Mouse (Mus musculus) mature B cell (primary cell): ENCODE measurements around the gene Gli3.

Source experiments
- in situ Hi-C: fragments of 300-500 bp; cut with MboI; formaldehyde crosslinking; loops from 2 replicates; pipeline ENCODE4 v1.14.3; 2019

Gene Gli3

DNA sequence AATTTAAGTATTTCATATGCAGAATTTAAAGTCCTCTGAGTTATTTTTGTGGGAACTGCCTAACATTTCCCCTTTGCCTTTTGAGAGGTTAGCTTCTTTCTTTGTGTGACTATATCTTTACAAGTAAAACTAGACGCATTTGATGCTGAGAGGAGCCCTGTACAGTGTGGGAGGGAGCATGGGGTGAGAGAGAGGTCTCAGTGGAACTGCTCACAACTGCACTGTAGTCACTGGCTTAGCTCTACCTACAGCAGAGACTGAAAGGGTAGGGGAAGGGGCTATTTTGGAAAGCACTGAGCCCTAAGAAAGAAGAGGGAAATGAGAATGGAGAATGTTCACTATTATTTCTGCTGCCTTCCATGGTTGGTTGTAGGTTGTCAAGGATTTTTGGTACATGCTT, 25.0 kb downstream of the Gli3 start:
- in situ Hi-C loops, result no loop called here

DNA sequence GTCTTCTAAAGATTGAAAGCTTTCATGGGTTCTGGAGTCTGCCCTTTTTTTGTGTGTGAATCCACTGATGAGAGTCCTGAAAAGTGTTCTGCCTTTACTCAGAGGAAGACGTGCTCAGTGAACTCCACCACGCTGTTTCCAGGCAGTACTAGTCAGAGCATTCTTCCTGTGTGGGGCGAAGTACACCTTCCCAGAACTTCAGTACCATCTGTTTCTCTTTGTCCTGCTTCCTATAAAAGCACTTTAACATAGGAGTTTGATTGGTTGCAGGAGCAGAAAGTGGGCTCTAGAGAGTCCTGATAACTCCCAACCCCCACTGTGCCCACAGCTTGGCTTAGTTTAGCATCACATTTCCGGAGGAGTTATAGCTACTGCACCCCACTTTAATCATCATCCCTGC, 32.8 kb downstream of the Gli3 start:
- in situ Hi-C loops, result no loop called here

DNA sequence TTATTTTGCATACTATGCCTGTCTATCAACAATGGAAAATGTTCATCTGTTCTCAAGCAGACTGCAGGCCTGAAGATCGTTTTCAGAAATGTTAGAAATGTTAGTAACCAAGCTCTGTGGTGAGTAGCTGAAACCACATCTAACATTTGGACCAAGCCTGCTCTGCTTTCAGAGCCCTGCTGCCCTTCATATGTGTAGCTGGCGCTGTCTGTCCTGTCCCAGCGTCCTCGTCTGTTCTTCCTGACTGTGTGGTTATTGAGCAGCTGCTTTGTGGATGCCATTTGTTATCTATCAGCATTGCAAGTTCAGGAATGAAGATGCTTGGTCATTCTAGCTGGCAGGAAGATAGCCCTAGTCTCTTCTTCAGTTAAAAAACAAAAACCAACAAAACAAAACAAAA, 35.3 kb downstream of the Gli3 start:
- in situ Hi-C loops, result no loop called here

DNA sequence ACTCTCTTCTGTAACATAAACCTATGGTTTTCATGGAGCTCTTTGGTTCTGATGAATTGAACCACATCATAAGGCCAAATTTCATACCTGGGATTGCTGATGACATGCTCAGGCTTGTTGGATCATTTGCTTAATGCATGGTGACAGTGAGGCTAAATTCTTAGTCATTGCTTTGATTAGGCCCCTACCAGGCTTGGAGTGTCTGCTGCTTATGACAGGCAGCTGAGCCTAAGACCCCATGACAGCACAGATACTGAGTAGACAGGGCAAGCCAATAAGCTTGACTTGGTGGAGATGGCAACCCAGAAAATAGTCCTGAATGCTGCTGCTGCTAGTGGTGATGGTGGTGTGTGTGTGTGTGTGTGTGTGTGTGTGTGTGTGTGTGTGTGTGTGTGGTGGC, 47.9 kb downstream of the Gli3 start:
- in situ Hi-C loops, result no loop called here

DNA sequence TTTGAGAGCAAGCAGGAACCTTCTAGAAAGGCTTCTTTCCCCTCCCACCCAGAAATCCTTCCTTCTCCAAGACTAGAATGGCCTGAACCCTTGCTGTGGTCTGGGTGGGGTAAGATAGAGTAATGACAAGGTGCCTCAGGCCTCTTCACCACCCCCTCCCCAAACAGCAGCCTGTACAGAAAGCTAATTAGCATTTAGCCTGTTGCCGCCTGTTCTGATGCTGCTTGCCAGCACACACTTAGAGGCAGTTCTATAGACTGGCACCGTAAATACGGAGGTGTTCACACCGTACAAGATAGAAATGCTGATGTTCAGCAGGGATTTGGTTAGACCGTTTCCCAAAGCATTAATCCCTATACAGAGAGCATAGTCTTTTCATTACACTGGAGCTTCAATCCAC, 50.1 kb downstream of the Gli3 start:
- in situ Hi-C loops, result no loop called here

DNA sequence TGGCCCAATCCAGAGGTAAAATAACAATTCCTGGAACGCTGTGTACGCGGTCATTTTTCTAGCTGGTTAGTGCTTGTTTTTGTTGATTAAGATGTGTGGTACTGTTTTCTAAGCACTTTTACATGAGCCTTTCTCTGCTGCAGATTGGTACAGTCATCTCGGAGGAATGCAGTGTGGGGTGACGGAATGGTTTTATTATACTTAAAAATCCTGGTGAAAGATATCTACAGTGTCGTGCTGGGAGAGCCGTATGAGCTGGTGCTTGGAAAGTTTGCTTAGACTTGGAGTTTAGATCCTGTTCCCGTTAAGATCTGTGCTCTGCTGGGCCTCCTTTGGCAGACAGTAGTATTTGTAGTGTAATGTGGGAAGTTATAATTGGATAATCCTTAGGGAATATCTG, 51.0 kb downstream of the Gli3 start:
- in situ Hi-C loops, result no loop called here

DNA sequence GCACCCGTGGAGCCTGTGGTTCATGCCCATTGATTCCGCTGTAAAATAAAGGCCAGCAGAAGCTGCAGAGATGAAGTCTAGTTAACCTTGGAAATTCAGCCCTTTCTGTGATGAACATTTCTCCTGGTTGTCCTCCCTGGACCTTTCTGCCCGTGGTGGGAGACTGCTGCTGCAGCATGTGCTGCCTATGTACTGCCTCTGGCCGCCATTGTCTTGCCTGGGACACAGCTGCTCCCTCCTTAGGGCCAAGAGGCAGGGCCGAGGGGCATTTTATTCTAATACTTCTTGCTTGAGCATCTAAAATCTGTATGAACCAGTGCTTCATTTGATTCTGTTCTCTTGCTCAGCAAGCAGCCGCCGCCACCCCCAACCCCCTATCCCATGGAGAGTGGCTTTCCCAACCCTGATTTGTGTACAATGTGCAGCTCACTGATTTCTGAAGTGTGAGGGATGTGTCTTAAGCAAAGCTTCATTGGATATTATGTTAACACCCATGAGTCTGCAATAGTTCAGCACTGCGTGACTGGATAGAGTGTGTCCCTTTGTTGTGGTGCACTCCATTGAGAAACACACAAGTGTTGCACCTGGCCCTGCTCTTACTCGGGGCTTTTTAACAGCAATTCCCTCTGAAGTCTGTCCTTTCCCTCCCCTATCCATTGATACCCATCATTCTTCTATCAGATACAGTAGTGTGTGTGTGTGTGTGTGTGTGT, 54.2 kb downstream of the Gli3 start:
- in situ Hi-C loops, result no loop called here

DNA sequence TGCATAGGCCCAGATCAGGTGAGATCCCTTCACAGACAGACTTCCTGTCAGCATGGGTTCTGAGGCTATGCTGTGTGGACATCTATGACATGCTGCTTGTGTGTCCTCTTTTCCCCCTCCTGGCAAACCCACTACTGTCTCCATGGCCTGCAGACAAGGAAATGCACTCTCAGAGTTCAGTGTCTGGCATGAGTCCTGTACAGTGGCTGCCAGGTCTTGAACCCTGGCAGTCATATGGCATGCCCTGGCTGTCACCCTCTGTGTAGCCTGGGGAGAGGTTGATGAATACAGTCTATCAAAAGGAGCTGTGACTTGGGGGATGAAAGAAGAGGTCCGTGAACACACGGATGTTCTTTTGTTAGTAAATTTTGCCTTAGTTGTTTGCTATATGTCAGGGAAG, 57.3 kb downstream of the Gli3 start:
- in situ Hi-C loops, result no loop called here

DNA sequence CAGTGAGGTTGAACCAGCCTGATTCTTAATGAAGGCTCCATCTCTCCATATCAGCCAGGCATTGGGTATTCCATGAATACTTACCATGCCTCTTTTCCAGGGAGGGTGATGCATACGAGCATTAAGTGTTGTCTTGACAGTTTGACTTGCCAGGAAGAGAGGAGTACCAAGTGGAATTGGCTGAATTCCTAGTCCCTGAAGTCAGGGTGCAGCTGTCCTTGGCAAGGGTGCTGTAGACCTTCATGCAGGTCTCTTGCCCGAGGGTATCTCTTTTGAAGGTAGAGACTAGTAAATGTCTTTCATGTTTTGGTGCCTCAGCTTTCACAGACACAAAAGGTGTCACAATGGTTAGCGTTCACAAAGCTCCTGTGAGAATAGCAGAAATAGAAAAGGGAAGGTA, 59.1 kb downstream of the Gli3 start:
- in situ Hi-C loops, result no loop called here

DNA sequence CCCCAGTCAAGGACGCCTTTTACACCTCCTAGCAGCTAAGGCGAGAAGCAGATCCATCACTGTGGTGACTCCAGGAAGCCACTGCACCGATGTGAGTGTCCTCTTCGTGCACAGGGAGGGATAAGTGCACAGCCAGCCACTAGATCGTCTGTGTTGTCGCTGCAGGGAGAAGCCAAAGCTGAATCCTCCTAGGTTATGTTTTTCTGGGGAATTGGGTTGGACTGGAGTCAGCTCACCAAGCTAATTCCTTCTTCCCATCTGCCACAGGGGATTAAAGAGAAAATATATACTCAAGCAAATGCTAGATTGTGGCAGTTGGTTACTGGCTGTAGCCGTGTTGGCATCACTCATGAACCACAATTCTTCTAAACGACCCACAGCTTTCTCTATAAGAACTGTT, 61.2 kb downstream of the Gli3 start:
- in situ Hi-C loops, result no loop called here

DNA sequence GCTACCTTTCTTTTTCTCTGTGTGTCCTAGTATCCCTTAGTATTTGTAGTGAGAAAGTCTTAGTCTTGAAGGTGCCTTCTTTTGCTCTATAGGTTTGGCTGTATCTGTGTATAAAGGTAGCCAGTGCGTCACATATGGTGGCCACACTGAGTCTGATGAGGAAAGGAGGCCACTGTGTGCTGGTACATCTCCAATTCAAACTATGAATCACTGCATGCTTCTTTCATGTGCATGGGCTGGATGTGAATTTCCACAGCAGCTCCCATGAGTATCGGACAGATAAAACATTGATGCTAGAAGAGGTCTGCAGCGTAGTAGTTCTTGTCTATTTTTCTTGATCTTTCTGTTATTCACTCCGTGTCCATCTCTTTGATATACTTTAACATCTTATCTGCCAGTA, 63.7 kb downstream of the Gli3 start:
- in situ Hi-C loops, result no loop called here

DNA sequence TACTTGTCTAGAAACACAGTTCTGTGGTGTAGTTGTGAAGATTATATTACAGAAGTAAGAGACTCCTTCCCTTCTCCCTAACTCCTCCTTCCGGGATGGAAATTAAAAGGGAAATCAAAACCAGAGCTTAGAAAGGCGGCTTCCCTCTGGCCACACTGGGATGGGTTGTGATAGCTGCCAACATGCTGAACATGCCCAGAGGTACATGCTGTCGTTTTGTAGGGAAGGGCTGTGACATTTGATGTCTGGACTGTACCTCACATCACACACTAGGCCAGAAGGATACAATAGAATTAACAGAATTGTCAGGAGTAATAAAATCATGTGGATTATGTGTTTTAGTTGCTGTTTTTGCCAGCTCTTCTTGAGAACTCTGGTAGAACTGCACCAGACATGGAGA, 68.5 kb downstream of the Gli3 start:
- in situ Hi-C loops, result no loop called here

DNA sequence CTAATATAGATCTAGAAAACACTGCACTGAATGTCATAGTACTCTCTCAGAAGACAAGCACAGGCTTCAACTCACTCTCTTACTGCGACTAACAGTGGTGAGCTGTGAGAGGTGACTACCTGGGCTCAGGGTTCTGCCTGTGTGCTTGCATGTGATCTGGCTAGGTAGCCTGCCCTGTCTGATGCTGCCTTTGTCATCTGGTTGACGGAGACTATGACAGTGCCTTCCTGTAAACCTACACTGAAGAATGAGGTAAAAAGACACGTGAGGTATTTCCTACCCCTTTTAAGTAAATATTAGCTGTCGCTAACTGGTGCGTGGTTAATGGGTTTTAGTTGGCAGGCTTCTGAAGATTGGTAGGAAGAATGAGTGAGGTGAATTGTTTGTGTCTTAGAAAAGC, 74.2 kb downstream of the Gli3 start:
- in situ Hi-C loops, result no loop called here

DNA sequence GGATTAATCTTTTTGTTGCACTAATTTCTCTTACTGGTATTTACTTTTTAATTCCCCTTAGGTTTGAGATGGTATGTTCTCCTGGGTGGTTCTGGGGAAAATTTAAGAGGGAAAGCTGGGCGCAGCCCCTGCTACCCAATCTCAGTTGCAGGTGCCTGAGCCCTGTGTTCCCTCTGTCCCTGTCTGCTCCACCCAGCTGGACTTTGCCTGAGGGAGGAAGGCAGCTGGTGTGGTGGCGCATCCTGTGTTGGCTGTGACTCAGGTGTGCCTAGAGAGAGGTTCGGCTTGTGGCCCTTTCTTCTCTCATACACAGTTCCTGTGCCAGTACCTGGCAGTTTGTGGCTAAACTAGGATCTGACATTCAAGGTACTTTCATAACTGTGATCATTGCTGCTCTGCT, 74.6 kb downstream of the Gli3 start:
- in situ Hi-C loops, result no loop called here

DNA sequence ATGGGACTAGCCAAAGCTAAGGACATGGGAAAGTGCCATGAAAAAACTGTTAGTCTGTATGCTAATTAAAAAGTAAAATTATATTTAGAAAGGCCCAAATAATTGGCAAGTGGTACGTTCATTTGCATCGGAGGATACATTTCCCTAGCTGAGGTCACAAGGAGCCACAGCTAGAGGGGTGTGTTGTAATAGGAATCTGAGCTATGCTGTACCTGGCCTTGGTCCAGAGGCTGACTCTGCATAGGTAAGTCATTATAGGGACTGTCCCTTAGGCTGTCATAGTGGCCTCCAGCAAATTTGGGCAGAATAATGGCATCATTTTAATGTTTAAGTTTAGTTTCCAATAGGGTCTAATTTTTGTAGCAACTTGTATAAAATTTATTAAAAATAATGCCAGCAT, 75.4 kb downstream of the Gli3 start:
- in situ Hi-C loops, result no loop called here

DNA sequence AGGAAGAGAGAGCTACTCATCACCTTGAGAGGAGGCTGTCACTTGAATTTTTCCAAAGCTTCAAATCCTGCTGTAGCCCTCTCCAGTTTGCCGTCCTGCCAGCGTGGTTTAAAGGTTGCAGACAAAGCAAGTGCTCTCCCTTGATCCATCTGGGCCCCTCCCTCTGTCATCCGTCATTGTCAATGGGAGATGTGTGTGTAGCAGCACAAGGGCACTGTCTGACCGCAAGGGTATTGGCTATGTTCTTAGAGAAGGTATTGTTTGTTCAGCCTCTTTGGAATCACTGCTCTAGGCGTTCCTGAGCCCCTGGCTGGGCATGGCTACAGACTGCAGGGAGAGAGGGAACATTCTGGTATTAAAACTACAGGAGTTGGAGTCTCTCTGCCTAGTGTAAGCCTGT, 79.0 kb downstream of the Gli3 start:
- in situ Hi-C loops, result no loop called here

DNA sequence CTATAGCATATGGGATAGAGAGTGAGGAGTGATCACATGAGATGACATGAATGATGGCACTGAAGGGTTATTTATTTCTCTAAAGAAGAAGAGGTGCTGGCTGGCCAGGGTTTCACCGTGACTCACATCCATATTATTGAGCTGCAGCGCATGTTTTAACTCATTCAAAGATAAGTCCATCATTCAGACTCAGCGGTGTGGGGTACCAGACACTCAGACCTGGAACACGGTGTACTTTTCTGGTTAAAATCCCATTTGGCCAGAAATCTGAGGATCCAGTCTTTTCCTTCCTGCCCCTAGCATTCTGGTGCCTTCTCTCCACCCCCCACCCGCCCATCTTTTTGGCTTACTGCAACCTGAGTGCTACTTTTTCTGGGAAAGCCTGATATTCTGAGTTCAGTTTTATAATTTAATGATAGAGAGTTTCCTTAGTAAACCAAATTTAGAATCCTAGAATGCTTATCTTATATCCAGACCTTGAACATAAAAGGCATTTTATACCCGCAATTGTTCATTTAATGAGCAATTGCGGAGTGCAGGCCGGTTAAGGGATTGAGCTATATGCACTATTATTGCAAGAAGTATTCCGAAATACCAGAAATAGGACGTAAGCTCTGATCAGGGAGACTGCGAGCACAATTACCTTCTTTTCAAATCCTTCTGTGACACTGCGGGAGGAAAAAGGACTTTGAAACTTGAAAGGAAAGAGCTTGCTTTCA, 80.3 kb downstream of the Gli3 start:
- in situ Hi-C loops, result no loop called here

DNA sequence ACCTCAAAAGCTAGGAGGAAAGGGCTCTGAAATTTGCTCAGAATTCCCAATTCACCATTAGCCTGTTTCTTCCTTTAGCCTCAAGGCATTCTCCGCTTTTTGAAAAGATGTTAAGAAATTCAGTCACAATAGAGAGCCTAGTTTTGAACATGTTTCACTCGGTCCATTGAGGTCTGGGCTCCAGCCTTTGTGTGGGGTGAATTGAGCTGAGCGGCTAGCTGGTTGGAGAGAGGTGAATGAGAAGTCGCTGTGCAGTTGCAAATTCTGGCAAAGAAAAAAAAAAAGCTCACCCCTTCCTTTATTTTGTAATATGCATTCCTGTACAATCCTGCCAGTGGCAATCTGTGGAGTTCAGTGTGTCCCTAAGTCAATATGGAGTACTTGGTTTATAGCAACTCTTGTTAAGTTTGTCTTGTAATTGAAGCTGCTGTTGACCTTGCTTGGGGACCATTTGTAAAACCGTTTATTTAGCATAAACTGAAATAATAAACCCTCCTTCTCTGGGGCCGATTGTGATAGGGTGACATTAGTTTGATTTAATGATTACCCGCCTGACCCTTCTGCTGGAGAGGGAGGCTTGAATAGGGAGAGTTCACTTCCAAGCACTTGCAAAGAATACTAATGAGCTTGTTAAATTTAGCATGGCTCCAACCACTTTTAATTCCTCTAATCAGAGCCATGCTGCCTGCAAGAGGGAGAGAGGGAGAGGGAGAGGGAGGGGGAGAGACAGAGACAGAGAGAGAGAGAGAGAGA, 81.0 kb downstream of the Gli3 start:
- in situ Hi-C loops, result no loop called here

DNA sequence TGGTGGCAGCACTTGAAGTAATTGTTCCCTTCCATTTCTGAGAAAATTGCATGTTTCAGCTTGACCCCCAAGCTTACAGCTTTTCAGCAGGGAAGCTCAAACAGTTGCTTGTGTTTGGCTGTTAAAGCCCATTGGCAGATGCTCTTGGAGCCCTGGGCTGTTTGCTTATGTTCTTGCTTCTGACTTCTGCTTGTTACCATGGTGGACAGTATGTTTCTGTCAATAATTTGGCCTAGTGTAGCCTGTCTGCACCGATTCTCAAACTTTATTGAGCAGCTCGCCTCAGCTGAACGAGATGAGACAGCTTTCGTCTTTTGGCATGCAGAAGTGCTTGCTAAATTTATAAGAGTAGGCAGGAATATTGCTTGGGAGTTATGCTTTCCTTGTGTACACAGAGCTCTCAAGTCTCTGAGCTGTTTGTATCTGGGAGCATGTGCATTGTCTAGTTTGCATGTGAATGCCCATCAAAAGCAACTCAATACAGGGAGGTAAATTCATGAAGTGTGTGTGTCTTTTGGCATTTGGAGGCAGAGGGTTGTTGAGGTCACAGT, 82.4 kb downstream of the Gli3 start:
- in situ Hi-C loops, result no loop called here

DNA sequence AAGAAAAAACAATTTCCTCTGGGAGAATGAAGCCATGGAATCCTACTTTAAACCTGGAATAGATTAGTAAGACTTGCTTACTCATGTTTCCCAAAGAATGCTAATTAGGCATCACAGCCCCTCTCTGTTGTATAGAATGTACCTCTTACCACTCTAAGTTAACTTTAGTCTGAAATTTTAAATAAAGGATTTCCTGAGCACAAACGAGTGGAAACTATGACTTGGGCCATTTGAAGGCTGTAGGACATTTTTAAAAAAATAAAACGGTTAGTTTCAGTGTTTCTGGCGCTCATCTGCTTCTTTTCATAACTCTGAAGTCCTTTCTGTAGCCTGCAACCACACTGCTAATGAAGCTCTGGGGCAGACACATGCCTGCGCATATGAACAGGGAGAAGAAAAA, 83.2 kb downstream of the Gli3 start:
- in situ Hi-C loops, result no loop called here

DNA sequence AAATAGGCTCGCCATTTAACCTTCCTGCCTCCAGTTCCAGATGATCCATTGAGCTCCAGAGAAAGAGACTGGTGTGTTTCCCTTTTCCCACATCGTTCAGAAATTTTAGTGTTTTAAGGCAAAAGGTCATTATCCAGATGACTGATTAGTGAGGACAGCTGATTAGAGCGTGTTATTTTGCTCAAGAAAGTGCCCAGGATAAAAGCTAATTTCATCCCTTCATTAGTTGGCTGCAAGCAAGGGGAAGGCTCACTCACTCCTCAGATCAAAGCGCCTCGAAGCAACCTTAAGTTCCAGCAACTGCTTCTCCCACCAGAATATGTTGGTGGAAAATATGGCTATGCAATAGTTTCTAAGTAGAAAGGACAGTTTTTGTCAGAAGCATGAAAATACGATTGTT, 86.4 kb downstream of the Gli3 start:
- in situ Hi-C loops, result no loop called here

DNA sequence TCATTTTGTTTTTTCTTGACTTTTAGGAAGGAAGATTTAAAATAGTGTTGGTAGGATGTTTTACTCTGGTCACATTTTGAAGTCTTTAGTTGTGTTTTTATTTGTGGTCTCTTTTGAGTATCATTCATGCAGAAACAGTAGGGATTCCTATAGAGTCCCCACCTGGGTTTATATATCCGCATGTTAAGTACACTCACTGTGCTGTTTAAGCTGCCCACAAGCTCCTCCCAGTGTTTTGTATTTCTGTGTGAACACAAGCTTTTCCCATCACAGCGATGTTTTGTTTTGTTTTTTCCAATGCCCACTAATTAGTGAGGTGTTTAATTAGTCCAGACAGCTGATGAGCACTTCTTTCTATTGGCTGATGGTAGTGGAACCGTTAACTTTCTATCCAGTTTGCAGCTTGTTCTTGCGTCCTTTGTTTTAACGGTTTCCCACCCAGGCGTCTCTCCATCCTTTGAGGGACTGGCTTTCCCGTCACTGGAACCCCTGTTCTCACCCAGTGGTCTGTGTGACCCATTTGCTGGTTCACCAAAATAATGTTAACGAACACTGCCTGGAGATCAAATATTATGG, 87.1 kb downstream of the Gli3 start:
- in situ Hi-C loops, result no loop called here

DNA sequence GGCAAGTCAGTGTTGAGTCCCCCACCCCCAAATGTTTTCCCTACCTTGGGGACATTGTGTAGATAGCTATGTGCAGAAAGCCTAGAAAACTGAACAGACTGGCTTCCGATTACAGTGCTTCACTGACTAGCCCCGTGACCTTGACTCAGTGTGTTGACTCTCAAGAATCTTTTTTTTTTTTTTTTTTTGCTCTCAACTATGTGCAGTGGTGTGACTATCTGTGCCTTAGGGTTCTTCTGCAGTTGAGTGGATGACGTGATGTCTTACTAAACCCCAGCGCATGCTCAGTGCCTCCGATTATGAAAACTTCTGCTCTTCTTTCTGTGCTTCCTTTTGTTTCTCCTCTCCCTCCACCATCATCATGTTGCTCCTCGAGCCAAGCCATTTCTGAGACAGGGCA, 87.7 kb downstream of the Gli3 start:
- in situ Hi-C loops, result no loop called here
